10 mouse cellular contexts compared by ENCODE assay signal in genomic region chr3:105127881-105128280, GRCm38 (mm10).
DNase-seq lines count a peak whose midpoint lies in the region; ATAC-seq lines count a peak whose summit lies in the region.
"Had no signal": no experiment of that assay in that cellular context is flagged by ENCODE, and none has a peak within 500 bp of the region (broad histone marks: within the 10 kb centered on the region; RNA-seq: fewer than 3 reads in every experiment).

No protein-coding gene starts in this region.

- no peaks in the 10 kb centered on the region for H3K27me3 ChIP-seq in heart, embryonic 11.5 days (ENCODE audit: control insufficient read depth, insufficient read depth, low read length)
- H3K27me3 ChIP-seq in limb, embryonic 10.5 days (ENCODE audit: low read depth, poor library complexity, severe bottlenecking) = no peaks in the 10 kb centered on the region

- no peaks in the 10 kb centered on the region for H3K36me3 ChIP-seq in heart, embryonic 11.5 days (ENCODE audit: control insufficient read depth, insufficient read depth, low read length)
- H3K36me3 ChIP-seq in limb, embryonic 10.5 days = no peaks in the 10 kb centered on the region

- no peaks in the 10 kb centered on the region for H3K9me3 ChIP-seq in heart, embryonic 11.5 days (replicated peaks; ENCODE audit: control insufficient read depth, low read length)
- no peaks in the 10 kb centered on the region for H3K9me3 ChIP-seq in limb, embryonic 10.5 days (replicated peaks)

- H3K4me3 ChIP-seq in heart, embryonic 11.5 days (ENCODE audit: low read depth, low read length) = no peak overlapping the region
- H3K4me3 ChIP-seq in limb, embryonic 10.5 days = no peak overlapping the region

- H3K9ac ChIP-seq in heart, embryonic 11.5 days (ENCODE audit: low read depth, low read length) = peak overlapping the region; percentile 49; the same call in 1 of the 2 replicates

- ATAC-seq in heart, embryonic 11.5 days (replicated peaks; ENCODE audit: insufficient number of reproducible peaks, low FRiP score, low TSS enrichment) = no peak
- no peak for ATAC-seq in inflammation-experienced regulatory T-cells, adult 6 months
- ATAC-seq: activated CD4-positive, CD25-positive, alpha-beta regulatory T cell, adult 4 months had no signal

- no peaks in the 10 kb centered on the region for H3K4me1 ChIP-seq in heart, embryonic 11.5 days (ENCODE audit: control insufficient read depth, insufficient read depth, low read length)
- H3K4me1 ChIP-seq in limb, embryonic 10.5 days = peaks cover 15% of the 10 kb centered on the region

- no peak overlapping the region for H3K4me2 ChIP-seq in heart, embryonic 11.5 days

- 50% methylated on average over 7 of the region's 7 CpGs for WGBS in heart, embryonic 11.5 days (ENCODE audit: insufficient replicate concordance)
- WGBS in limb, embryonic 10.5 days = 57% methylated on average over 7 of the region's 7 CpGs

- DNase-seq in heart, adult 11 months = no peak
- peak; percentile 10 for DNase-seq in right cerebral cortex, postnatal 14 days
- no peak for DNase-seq in right cerebral cortex, postnatal 36 days (ENCODE audit: low spot score in 2 of 2)
- DNase-seq in limb, embryonic 10.5 days (ENCODE audit: low spot score) = no peak
- DNase-seq in embryo, embryonic 9.5 days (ENCODE audit: extremely low spot score) = no peak
- DNase-seq: heart, postnatal 4 days; lung, postnatal 36 days had no signal

- H3K27ac ChIP-seq in heart, embryonic 11.5 days (ENCODE audit: low read depth, low read length) = no peak overlapping the region
- peak overlapping the region; percentile 66 for H3K27ac ChIP-seq in limb, embryonic 10.5 days
